ENCODE assay signal across 8 mouse cellular contexts in genomic region chr8:11007581-11008378, GRCm38 (mm10). TPM values are rescaled to one million over a fixed set of nuclear protein-coding genes. Genes with fewer than 3 reads are reported as not detected.
DNase-seq lines count a peak whose midpoint lies in the region; ATAC-seq and TF ChIP-seq lines count a peak whose summit lies in the region.

No protein-coding gene starts in this region.

- peak overlapping the region; percentile 91 for H3K4me3 ChIP-seq in layer of hippocampus, adult 2 months
- peak overlapping the region; percentile 91 for H3K4me3 ChIP-seq in small intestine, adult 2 months (ENCODE audit: low read depth, low read length)

- TF ChIP-seq CTCF in brain, embryonic 14.5 days (IDR thresholded peaks at IDR 0.05; ENCODE audit: borderline replicate concordance, extremely low read depth, insufficient read depth, insufficient read length) = no peak
- TF ChIP-seq CTCF in layer of hippocampus, adult 2 months (conservative IDR thresholded peaks at IDR 0.05) = no peak
- TF ChIP-seq CTCF in small intestine, adult 2 months (IDR thresholded peaks at IDR 0.05; ENCODE audit: extremely low read depth, insufficient read length, insufficient replicate concordance, low read depth, low read length) = no peak

- intact Hi-C loops in heart, postnatal 14 days (cut with DNase I) = loop anchor here (2.0 to 5.0 kb wide), 5 partner anchors 60 to 570 kb away; no protein-coding TSS in a partner anchor

- peaks cover 13% of the 10 kb centered on the region for H3K36me3 ChIP-seq in small intestine, adult 2 months (ENCODE audit: control insufficient read depth, insufficient read depth, low read length)

- H3K27ac ChIP-seq in layer of hippocampus, adult 2 months = peak overlapping the region; percentile 98
- peak overlapping the region; percentile 78 for H3K27ac ChIP-seq in small intestine, adult 2 months (ENCODE audit: insufficient read depth, low read depth, low read length)

- peak; percentile 77 for DNase-seq in NIH3T3 (ENCODE audit: low read depth)
- DNase-seq in brain, embryonic 14.5 days (ENCODE audit: low read depth) = peak; percentile 80
- DNase-seq in heart, postnatal 14 days = peak; percentile 55 to 56
- peak in 1 of 2 experiments; percentile 48 for DNase-seq in layer of hippocampus, adult 2 months (ENCODE audit: low spot score in 2 of 2)
- DNase-seq in lung, postnatal 4 days = peak; percentile 63 to 64

- no peaks in the 10 kb centered on the region for H3K27me3 ChIP-seq in small intestine, adult 2 months (ENCODE audit: control insufficient read depth, insufficient read depth, low read length)

- WGBS in small intestine, adult 2 months = under 1% methylated on average over 88 of the region's 88 CpGs

- peaks cover 34% of the 10 kb centered on the region for H3K4me1 ChIP-seq in small intestine, adult 2 months (ENCODE audit: control insufficient read depth, insufficient read depth, insufficient read length, low read length)

- ATAC-seq in erythroid progenitor cell, adult 5-6 weeks (replicated peaks; ENCODE audit: low FRiP score, poor library complexity, severe bottlenecking) = peak; percentile 21; the same call in 1 of the 2 replicates
- no peak for ATAC-seq in megakaryocyte-erythroid progenitor cell, adult 5-6 weeks (replicated peaks; ENCODE audit: low FRiP score, low TSS enrichment, poor library complexity, severe bottlenecking)

- no peak for TF ChIP-seq POLR2A in brain, embryonic 14.5 days (IDR thresholded peaks at IDR 0.05; ENCODE audit: borderline replicate concordance, extremely low read depth, insufficient read depth, insufficient read length, poor library complexity, severe bottlenecking)
- TF ChIP-seq POLR2A in small intestine, adult 2 months (IDR thresholded peaks at IDR 0.05; ENCODE audit: low read depth, low read length) = no peak; the same call in 1 of the 2 replicates

RNA-seq across cellular contexts. Expression of gene Irs2, which starts 0.5 kb away (rescaled TPM):
- polyA plus RNA-seq in brain, embryonic 14.5 days (2012; rRNA removed) = 9.7 and 17.6 TPM in 2 replicates
- total RNA-seq in erythroid progenitor cell, adult 5-6 weeks (2015; ENCODE audit: low replicate concordance) = 13.4 and 14.1 TPM in 2 replicates
- 6.8 and 9.2 TPM in 2 replicates for total RNA-seq in erythroid progenitor cell, adult 5-6 weeks (2017; ENCODE audit: low replicate concordance)
- total RNA-seq in heart, postnatal 14 days (2021) = 10 to 100 TPM; 14.6 to 31.6 TPM
- 10 to 100 TPM; 74.3 to 74.9 TPM for total RNA-seq in layer of hippocampus, adult 2 months (2021)
- polyA plus RNA-seq in small intestine, adult 2 months (2012; rRNA removed) = 7.5 and 31.2 TPM in 2 replicates
- 11.8 and 12.7 TPM in 2 replicates for total RNA-seq in megakaryocyte-erythroid progenitor cell, adult 5-6 weeks (2014; fragmentation: Nextera tagmentation)
- total RNA-seq in megakaryocyte-erythroid progenitor cell, adult 5-6 weeks (2017) = 4.3 and 6.5 TPM in 2 replicates
